Mouse (Mus musculus) erythroblast, embryonic 14.5 days (primary cell): Measurements from ENCODE around the gene Tenm3.

Source experiments
- GATA1 ChIP-seq: IDR thresholded peaks from 2 replicates; pipeline ENCODE4 v1.6.1; 2012; ENCODE audit warnings: low read length, inconsistent platforms, mixed read lengths
- TAL1 ChIP-seq: IDR thresholded peaks from 3 replicates; pipeline ENCODE4 v1.6.1; 2012; ENCODE audit warnings: low read length, inconsistent platforms, mixed read lengths

- TF ChIP-seq GATA1, result no peak
- no peak for TF ChIP-seq TAL1
Measured at GRCm38 (mm10) chr8:48490635-48491165, 353.1 kb downstream of the Tenm3 start.
